Mouse (Mus musculus) frontal cortex, adult 2 months (tissue): ENCODE measurements around the gene Kptn. TPM values are rescaled to one million over a fixed set of nuclear protein-coding genes. Genes with fewer than 3 reads are reported as not detected.

Source experiments
- DNase-seq, 2 experiments: peaks; one replicate each; pipeline ENCODE4 v3.0.0; 2022; ENCODE audit warnings: low spot score in 1 of 2; ENCODE audit errors: extremely low spot score in 1 of 2
- polyA plus RNA-seq: library from polyadenylated mRNA; depleted of rRNA; stranded (reverse); fragments of >200 nt; gene quantifications from 2 replicates; pipeline ENCODE4 v1.2.3, GENCODE M21; 2012; rRNA removed

Gene Kptn
- polyA plus RNA-seq: 50.7 and 58.1 TPM in 2 replicates

DNA sequence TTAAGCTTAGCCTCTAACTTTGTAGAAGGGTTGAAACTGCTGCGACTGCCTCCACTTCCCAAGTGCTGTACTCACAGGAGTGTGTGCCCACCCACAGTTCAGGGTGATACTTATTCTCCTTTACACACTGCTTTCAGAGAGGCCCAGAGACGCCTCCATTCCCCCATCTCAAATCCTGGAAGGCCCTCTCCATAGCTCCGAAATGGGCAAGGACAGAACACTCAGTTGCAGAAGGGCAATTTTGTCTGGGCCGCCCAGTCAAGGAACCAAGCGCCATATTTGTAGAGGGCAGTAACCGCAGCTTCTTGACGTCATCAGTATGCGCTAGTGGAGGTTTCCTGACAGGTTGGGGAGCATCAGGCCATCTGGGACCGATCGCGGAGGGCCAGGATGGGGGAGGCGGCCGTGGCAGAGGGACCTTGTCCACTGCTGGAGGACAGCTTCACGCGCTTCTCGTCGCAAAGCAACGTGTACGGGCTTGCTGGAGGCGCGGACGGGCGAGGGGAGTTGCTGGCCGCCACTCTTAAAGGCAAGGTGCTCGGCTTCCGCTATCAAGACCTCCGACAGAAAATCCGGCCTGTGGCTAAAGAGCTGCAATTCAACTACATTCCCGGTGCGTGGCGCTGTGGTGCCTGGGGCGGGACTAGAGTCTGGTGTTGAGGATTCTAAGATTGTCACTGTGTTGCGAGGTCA lies at the start of gene Kptn:
Kptn (plus strand) TSS at position 327 of the 693 bp plus-strand sequence.
- DNase-seq: peak; percentile 83 to 95

DNA sequence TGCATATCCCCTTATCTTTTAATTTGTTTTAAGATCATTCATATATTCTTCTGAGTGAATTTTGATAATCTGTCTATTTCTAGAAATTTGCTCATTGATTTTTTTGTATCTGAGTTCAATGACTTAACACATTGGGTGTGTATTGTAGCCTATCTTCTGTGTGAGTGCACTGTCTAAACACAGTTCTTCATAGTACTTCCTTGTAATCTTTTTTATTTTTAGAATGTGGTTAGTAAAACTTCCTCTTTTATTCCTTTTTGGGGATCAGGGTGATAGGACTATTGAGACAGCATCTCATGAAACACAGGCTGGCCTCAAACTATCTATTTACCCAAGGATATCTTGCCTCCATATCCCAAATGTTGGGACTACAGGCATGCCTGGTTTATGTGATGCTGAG lies 48.8 kb upstream of the Kptn start:
- no peak for DNase-seq

DNA sequence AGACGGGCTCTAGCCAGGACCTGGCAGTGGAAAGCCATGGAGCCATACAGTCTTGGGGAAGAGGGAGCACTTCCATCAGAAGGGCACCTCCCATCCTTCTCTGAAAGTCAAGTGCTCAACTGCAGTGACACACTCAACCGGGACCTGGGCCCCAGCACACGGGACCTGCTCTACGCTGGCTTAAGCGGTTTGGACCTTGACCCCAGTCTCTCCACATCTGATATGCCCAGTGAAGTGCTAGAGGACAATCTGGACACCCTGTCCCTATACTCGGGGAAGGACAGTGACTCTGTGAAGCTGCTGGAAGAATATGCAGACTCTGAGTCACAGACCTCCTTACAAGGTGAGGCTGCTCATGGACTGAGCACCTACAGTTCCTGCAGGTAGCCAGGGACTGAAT lies 47.8 kb upstream of the Kptn start:
- DNase-seq: no peak

DNA sequence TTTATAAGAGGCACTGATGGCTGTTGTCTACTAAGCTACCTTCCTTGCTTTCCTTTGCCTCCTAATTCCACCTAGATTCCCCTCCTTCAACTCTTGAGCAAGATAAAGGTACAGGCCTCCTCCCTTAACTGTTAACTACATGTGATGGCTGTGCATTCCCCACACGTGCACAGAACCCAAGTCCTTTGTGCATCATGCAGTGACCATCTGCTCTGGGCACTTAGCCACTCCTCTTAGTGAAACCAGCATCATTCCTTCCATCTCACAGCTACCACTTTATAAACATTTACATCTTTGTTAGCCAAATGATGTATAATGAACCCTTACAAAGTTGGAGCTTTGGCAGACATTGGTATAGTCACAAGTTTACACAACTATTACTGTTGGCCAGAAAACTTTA lies 39.7 kb upstream of the Kptn start:
- no peak for DNase-seq

DNA sequence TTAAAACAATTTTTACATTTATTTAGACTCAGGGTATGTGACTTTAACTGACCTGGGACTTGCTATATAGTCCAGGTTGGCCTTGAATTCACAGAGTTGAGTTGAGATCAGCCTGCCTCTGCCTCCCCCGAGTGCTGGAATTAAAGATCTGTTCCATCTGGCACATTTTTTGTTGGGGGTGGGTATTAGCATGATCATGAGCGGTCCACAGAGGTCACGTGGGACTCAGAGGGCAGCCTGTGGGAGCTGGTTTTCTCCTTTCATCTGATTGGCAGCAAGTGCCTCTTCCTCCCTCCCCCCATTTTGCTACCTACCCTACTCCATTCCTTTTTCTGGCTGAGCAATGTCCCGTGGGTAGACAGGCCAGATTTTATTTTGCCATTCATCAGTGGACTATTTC lies 39.1 kb upstream of the Kptn start:
- no peak for DNase-seq

DNA sequence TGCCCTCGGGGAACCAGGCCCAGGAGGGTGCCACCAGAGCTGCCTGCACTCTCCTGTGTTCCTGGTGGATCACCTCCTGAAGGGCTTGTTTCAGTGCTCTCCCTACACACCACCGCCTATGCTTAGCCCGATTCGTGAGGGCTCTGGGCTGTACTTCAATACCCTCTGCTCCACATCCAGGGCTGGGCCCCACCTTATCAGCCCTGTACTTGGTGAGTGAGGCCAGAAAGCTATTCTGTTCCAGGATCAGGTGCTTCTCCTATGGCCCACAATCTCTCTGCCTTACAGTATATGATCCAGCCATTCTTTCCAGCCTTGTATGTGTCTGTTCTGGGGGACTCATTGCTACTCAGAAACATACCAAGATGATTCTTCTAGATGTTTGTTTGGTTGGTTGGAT lies 36.3 kb upstream of the Kptn start:
- no peak for DNase-seq

DNA sequence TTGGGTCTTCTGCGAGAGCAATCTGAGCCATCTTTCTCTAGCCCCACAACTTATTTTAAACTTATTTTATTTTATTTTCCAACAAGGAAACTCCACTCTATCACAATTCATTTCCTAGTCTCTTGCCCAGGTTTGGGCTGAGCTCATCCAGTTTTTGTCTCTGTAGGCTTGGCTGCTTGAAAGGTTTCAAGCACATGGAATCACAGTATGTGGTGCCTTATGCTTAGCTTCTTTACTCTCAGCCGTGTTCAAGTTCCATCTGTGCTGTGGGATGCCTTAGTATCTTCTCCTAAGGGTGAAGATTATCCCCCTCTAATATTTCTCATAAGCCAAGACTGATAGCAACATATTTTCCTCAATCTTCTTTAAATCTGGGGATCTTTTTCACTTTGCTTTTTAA lies 32.1 kb upstream of the Kptn start:
- no peak for DNase-seq

DNA sequence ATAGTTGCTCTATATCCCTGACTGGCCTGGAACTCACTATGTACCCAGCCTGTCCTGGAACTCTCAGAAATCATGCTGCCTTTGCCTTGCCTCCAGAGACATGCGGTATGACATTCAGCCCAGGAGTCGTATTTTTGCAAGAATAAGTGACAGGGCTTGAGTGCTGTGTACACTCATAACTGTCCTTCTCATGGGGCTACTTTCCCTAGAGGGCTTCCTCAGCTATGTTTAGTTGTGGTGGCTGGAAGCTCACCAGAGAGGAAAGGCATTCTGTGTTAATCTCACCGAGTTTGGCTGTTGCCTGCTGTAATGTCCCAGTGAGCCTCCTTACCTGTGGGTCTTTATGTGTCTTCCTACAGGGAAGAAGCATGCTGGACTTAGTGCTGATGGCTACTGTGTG lies 25.1 kb upstream of the Kptn start:
- DNase-seq: no peak

DNA sequence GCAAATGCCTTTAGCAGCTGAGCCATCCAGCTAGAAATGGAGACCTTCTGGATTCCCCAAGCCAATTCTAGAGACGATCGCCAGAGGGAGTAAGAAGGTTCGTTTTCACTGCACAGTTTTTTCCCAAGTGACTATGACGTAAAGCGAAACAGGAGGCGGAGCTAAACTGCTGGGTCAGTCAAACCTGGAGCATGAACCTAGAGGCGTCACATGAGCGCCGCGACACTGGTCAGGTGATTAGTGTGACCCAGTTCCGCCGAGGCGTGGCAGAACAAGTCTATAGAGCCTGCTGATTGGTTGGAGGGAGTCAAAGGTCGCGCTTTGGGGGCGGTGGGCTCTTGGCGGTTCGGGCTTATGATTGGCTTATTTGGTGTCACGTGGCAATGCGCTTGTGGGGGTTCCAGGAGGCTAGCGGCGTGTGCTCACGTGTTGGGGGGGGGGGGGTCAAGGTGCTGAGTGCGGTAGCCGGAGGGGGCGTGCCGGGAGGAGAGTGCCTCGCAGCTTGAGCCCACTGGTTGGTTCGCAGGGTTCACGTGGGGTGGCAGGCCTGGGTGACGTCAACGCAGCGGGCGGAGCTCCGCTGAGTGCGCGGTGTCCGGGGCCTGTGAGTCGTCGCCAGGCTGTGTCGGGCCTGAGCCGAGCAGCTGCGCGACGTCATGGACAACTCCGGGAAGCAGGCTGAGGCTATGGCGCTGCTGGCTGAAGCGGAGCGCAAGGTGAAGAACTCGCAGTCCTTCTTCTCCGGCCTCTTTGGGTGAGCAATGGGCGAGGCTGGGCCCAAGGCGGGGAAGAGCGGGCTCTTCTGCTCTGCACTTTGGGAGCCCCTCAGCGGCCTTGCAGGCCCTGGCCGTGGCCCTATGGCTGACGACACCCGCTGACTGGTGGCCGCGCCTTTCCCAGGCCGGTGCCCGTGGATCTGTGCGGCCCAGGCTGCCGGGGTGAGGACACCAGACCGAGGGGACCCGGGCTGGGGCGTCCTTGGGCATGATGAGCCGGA lies 21.4 kb upstream of the Kptn start, which contains the start of gene Napa:
Napa (plus strand) TSS at position 438 of the 997 bp plus-strand sequence.
- DNase-seq: peak; percentile 99 to 100

DNA sequence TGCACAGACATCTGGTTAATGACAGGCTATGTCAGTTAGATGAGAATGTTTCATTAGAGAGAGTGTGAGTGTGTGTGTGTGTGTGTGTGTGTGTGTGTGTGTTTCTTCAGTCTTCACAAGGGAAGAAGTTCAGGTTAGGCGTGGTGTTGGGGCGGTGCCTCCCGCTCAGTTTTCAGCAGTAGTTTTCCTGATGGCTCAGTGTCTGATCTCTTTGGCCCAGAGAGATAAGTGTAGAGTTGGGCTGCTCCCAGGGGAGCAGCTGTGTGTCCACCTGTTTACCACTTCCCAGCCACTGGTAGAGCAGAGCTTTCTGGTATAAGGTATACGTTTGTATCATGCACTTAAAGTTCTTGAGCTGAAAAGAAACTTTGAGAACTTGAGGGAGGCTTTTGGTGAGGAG lies 19.8 kb upstream of the Kptn start:
- no peak for DNase-seq

DNA sequence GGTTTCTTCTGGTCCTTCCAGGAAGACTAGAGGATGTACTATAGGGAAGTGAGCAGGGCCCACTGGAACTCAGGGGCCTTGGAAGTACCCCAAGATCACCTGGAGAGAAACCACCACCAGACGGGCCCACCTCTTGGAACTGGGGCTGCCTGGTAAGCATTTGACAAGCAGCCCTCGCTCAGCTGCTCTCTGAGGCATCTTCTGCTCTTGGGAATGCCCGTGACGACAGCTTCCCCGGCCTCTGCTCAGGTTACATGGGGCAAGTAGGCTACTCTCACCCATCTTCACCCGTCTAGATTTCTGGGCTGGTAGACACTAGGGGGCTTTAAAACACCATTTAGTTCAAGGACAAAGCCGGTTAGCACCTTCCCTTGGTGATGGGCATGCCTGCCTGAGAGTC lies 18.6 kb upstream of the Kptn start:
- DNase-seq: no peak

DNA sequence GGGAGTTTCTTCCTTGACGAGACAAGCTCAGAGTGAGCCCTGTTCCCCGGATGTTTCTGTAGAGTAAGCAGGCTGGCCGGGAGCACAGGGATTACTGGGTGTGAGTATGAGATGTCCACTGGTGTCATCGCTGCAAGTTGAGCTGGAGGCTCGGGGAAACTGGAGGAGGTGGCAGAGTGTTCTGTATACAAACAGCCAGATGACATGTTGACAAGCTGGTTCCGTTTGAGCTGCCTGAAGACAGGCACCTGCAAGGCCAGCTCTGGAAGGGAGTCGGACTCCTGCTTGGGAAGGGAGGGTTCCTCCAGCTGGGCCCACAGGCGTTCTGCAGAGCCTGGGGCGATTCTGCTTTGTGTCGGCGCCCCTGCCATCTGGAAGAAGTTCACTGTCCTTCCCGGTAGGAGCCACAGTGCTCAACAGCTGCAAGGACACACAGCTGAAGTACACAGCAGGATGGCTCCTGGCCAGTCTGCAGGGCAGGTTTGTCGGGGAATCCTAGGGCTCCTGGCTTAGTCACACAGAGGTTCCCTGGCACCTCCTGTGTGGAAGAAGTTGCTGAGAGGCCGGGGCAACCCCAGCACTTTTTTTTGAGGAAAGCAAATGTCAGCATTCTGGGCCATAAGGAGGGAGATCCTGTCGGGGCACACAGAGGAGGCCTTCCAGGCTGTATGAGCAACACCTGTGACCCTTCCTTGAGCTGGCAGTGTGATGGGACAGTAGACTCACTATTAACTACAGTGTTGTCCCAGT lies 17.8 kb upstream of the Kptn start:
- no peak for DNase-seq

DNA sequence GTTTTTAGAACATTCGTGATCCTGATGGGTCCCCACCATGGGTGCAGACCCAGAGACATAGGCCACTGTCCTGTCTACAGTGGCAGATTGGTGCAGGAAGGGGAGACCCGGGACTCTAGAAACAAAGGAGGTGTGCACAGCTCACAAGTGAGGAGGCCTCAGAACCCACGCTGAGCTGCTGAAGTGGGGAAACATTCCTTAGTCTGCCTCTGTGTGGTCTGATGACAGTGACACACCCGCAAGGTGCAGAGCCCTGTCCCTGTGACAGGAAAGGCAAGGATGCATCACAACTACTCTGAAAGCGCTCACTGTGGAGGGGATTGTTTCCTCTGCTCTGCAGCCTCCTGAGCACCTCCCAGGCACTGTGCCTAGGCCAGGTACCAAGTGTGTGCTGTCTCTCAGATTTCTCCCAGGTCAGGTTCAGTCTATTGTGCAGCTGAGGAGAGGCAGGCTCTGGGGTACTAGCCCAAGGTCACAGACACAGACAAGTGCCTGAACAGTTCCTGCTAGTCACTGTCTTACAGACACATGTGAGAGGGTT lies 16.9 kb upstream of the Kptn start:
- no peak for DNase-seq

DNA sequence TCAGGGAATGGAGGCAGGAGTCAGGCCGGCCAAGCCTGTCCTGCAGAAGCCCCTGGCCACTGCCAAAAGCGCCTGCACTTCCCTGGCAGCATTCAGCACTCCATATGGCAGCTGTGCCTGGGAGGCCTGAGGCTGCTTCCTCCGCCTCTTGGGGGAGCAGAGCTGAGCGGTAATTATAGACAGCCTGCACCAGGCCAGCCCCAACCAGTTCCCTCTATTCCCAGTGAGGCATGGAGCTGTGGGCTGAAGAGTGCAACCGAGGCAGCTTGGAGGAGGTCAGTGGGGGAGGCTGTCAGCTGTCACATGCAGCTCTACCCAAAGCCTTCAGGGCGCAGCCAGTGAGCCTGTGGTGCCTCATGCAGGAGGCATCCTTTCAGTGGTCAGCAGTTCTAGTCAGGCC lies 15.9 kb upstream of the Kptn start:
- DNase-seq: peak; percentile 84 to 88

DNA sequence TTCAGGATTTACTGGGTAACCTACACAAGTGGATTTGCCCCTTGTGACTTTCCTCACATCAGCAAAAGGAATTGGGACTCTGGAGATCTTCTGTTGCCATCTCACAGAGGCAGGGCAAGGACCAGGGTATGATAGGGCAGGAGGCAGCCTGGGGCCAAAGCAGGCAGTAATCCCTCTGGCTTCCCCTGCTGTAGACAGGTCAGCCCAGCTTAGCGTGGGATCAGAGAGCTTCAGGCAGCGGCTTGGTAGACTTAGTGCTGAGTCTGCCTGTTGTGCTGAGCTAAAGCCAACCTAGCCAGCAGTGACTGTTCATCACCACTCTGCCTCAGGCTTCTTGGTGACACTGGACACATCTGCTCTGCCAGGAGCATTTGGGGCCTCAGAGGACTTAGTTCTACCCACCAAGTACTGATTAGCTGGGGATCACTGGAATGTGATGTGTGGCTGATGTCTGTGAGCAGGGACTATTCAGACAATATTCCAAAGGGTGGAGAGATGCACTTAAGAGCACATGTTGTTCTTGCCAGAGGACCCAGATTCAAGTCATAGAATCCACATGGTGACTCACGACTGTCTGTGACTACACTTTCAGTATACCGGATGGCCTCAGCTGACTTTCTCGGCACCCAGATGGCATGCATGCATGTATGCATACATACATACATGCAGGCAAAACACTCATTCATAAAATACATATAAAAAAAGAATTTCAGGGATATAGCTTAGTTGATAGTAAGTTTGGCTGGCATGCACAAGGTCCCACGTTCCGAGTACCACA lies 14.9 kb upstream of the Kptn start:
- no peak for DNase-seq

DNA sequence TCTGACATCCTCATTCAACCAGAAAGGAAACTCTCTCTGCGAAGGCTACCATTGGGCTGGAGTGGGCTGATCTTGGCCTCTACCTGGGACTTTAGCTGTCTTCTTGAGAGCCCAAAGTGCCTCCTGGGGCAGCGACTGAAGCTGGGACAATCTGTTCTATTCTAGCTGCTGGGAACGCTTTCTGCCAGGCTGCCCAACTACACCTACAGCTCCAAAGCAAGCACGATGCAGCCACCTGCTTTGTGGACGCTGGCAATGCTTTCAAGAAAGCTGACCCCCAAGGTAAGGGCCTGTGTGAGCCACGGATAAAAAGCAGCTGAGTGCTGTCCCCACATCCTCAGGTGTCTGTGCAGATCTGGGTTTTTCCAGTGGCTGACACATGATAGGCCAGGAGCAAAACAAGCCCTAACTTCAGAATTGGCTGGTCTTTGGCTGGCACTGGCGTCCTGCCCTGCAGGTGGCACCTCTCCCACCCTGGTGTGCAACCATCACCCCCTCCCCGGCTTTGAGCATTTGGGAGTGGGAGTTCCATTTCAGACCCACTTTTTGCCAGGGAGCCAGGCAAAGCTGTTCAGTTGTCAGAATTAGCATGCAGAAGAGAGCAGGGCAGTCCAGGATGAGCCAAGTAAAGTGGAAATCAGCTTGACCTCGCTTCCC lies 10.7 kb upstream of the Kptn start:
- no peak for DNase-seq

DNA sequence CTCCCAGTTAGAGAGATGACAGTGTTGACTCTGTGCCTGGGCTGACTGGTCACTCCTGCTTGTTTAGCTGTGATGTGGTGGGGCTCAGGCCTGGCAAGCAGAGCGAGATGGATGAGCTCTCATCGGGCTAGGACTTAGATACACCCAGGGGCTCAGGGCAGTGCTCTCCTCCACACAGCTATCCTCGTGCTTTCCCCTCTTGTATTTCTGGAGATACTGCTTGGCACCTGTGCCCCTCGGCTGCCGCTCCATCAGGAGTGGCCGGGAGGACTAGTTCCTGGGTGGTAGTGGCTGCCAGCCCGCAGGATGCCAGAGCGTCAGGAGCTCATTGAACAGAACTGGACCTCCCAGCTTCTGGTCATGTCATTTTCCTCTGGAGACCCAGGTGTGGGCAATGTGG lies 9.5 kb upstream of the Kptn start:
- DNase-seq: no peak

DNA sequence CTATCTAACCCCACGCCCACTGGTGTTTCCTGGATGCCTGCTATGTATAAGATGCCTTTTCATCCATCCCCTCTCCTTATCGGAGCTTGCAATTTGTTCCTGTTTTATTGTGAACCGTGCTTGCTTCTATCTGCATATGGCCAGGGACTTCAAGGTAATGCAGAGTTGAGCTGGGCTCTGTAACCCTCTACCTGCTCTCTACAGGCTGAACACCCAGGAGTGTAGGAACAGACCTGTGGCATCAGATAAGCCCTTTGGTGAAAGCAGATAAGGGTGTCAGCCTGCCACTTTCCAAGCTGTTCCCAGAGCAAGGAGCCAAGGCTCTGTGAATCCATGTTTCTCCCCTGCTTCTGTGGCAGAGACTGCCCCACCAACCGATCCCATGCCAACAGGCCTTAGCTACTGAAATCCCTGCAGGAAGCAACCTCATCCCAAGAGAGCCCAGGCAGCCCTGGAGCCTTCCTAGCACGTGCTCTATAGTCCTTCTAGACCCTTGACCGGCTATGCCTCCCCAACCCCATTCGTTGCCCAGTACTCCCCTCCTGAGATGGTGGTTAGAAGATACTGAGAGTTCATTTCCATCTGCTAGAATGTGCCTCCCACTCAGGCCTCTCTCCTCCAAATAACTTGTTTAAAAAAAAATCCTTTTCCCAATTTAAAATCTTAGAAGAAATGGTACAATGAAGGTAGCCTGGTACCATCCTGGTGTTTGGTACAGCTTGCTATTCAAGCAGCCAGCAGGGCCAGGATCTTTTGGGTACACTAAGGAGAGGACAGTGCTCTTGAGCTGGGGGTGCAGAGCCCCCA lies 8.2 kb upstream of the Kptn start:
- no peak for DNase-seq

DNA sequence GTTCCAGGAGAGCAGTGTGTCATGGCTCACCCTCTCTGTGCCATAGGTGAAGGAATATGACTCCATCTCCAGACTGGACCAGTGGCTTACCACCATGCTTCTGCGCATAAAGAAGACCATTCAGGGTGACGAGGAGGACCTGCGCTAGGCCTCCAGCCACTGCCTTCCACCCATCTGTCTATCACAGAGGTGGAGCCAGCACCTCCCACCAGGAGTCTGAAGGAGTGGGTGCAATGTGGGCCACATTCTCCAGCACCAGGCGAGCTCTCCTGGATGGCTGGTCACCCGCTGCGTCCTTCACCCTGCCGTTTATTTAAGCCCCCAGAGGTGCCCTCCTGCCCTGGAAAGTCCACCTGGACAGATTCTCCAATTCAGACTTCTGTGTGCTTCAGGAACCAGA lies 3.3 kb upstream of the Kptn start:
- no peak for DNase-seq
